Mouse (Mus musculus): ENCODE data around the gene Msh5. TPM values are rescaled to one million over a fixed set of nuclear protein-coding genes. Genes with fewer than 3 reads are reported as not detected.

Gene Msh5
- polyA plus RNA-seq, 1 experiment: 6.0 TPM

- TF ChIP-seq POLR2A (IDR thresholded peaks at IDR 0.05; ENCODE audit: borderline replicate concordance, extremely low read depth, low read depth, low read length) (no peak), CTCF (IDR thresholded peaks at IDR 0.05; ENCODE audit: insufficient read depth, low read length) (peak; percentile 28; the same call in 1 of the 2 replicates)
- H3K4me3 ChIP-seq (replicated peaks; ENCODE audit: extremely low read depth, low read depth, low read length): peak overlapping the region; percentile 19
Observed at GRCm38 (mm10) chr17:34980655-34981054, 65.9 kb downstream of the Msh5 start.

GRCm38 (mm10) chr17:34979631-34980030 lies 66.9 kb downstream of the Msh5 start:
- Histone ChIP-seq H3K4me1 (ENCODE audit: control insufficient read depth, insufficient read depth, low read length) (peaks cover 2% of the 10 kb centered on the region), H3K4me3 (replicated peaks; ENCODE audit: extremely low read depth, low read depth, low read length) (no peak overlapping the region)
- 86% methylated on average over 4 of the region's 4 CpGs for WGBS
- no peak for DNase-seq
- TF ChIP-seq CTCF (IDR thresholded peaks at IDR 0.05; ENCODE audit: insufficient read depth, low read length) (no peak), POLR2A (IDR thresholded peaks at IDR 0.05; ENCODE audit: borderline replicate concordance, extremely low read depth, low read depth, low read length) (no peak)

More at GRCm38 (mm10) chr17:34980655-34981054, 65.9 kb downstream of the Msh5 start:
- DNase-seq: no peak
- WGBS: 6% methylated on average over 2 of the region's 2 CpGs
- peaks cover 2% of the 10 kb centered on the region for H3K4me1 ChIP-seq (ENCODE audit: control insufficient read depth, insufficient read depth, low read length)

Other genes starting within 250 kb of the Msh5 start
- 0.19 and 0.27 TPM in 2 replicates for gene Cyp21a1, start 242.2 kb downstream of the Msh5 start, polyA plus RNA-seq (2012; rRNA removed)
- gene Stk19, start 209.8 kb downstream of the Msh5 start, polyA plus RNA-seq (2012; rRNA removed): 45.1 and 46.0 TPM in 2 replicates
- 45.6 and 58.1 TPM in 2 replicates for gene Dxo, start 209.7 kb downstream of the Msh5 start, polyA plus RNA-seq (2012; rRNA removed)
- gene Skiv2l, start 196.5 kb downstream of the Msh5 start, polyA plus RNA-seq (2012; rRNA removed): 77.8 and 94.8 TPM in 2 replicates
- 22.4 and 23.2 TPM in 2 replicates for gene Nelfe, start 196.4 kb downstream of the Msh5 start, polyA plus RNA-seq (2012; rRNA removed)
- gene Cfb, start 184.2 kb downstream of the Msh5 start, polyA plus RNA-seq (2012; rRNA removed): 20.8 and 23.8 TPM in 2 replicates
- 10.6 and 12.3 TPM in 2 replicates for gene Zbtb12, start 167.3 kb downstream of the Msh5 start, polyA plus RNA-seq (2012; rRNA removed)
- gene Gm20547, start 164.7 kb downstream of the Msh5 start, polyA plus RNA-seq (2012; rRNA removed): not detected in 2 replicates
- 25.8 and 27.7 TPM in 2 replicates for gene C2, start 148.5 kb downstream of the Msh5 start, polyA plus RNA-seq (2012; rRNA removed)
- 192 and 199 TPM in 2 replicates for gene Ehmt2, start 148.3 kb downstream of the Msh5 start, polyA plus RNA-seq (2012; rRNA removed)
- gene Slc44a4, start 132.3 kb downstream of the Msh5 start, polyA plus RNA-seq (2012; rRNA removed): 11.6 and 13.5 TPM in 2 replicates
- gene Neu1, start 115.5 kb downstream of the Msh5 start, polyA plus RNA-seq (2012; rRNA removed): 40.4 and 46.6 TPM in 2 replicates
- 20.1 and 93.1 TPM in 2 replicates for gene Hspa1b, start 87.5 kb downstream of the Msh5 start, polyA plus RNA-seq (2012; rRNA removed)
- not detected in 2 replicates for gene Gm20481, start 76.8 kb downstream of the Msh5 start, polyA plus RNA-seq (2012; rRNA removed)
- gene Hspa1a, start 74.6 kb downstream of the Msh5 start, polyA plus RNA-seq (2012; rRNA removed): 12.9 and 66.3 TPM in 2 replicates
- 0.81 and 1.3 TPM in 2 replicates for gene Hspa1l, start 74.0 kb downstream of the Msh5 start, polyA plus RNA-seq (2012; rRNA removed)
- 42.3 and 51.6 TPM in 2 replicates for gene Lsm2, start 64.9 kb downstream of the Msh5 start, polyA plus RNA-seq (2012; rRNA removed)
- 119 and 159 TPM in 2 replicates for gene Vars, start 45.8 kb downstream of the Msh5 start, polyA plus RNA-seq (2012; rRNA removed)
- gene Vwa7, start 30.2 kb downstream of the Msh5 start, polyA plus RNA-seq (2012; rRNA removed): 4.0 and 4.2 TPM in 2 replicates
- 2.1 and 2.8 TPM in 2 replicates for gene Sapcd1, start 18.7 kb downstream of the Msh5 start, polyA plus RNA-seq (2012; rRNA removed)
- 124 and 153 TPM in 2 replicates for gene Clic1, start 3.2 kb upstream of the Msh5 start, polyA plus RNA-seq (2012; rRNA removed)
- gene Ddah2, start 12.3 kb upstream of the Msh5 start, polyA plus RNA-seq (2012; rRNA removed): 137 and 141 TPM in 2 replicates
- gene Ly6g6c, start 18.6 kb upstream of the Msh5 start, polyA plus RNA-seq (2012; rRNA removed): 3.8 and 90.0 TPM in 2 replicates
- 1.0 and 2.1 TPM in 2 replicates for gene Mpig6b, start 19.4 kb upstream of the Msh5 start, polyA plus RNA-seq (2012; rRNA removed)
- gene Ly6g6e, start 30.2 kb upstream of the Msh5 start, polyA plus RNA-seq (2012; rRNA removed): 5.8 and 25.7 TPM in 2 replicates
- 14.5 and 16.7 TPM in 2 replicates for gene Ly6g6d, start 31.3 kb upstream of the Msh5 start, polyA plus RNA-seq (2012; rRNA removed)
- gene Ly6g6f, start 38.9 kb upstream of the Msh5 start, polyA plus RNA-seq (2012; rRNA removed): 0.16 and 0.84 TPM in 2 replicates
- gene Abhd16a, start 42.5 kb upstream of the Msh5 start, polyA plus RNA-seq (2012; rRNA removed): 196 and 245 TPM in 2 replicates
- gene Ly6g5c, start 61.5 kb upstream of the Msh5 start, polyA plus RNA-seq (2012; rRNA removed): not detected in 2 replicates
- 1.4 and 2.0 TPM in 2 replicates for gene Ly6g5b, start 68.7 kb upstream of the Msh5 start, polyA plus RNA-seq (2012; rRNA removed)
- gene Gpank1, start 74.7 kb upstream of the Msh5 start, polyA plus RNA-seq (2012; rRNA removed): 17.9 and 21.9 TPM in 2 replicates
- gene Csnk2b, start 75.3 kb upstream of the Msh5 start, polyA plus RNA-seq (2012; rRNA removed): 232 and 297 TPM in 2 replicates
- gene D17H6S53E, start 79.6 kb upstream of the Msh5 start, polyA plus RNA-seq (2012; rRNA removed): 12.1 and 12.9 TPM in 2 replicates
- 0.12 TPM in 1 of 2 replicates, not detected in the other for gene Apom, start 85.3 kb upstream of the Msh5 start, polyA plus RNA-seq (2012; rRNA removed)
- 227 and 234 TPM in 2 replicates for gene Bag6, start 88.4 kb upstream of the Msh5 start, polyA plus RNA-seq (2012; rRNA removed)
- gene Prrc2a, start 118.2 kb upstream of the Msh5 start, polyA plus RNA-seq (2012; rRNA removed): 327 and 373 TPM in 2 replicates
- gene Aif1, start 129.3 kb upstream of the Msh5 start, polyA plus RNA-seq (2012; rRNA removed): 1.4 and 1.6 TPM in 2 replicates
- gene Lst1, start 141.7 kb upstream of the Msh5 start, polyA plus RNA-seq (2012; rRNA removed): 19.7 and 37.0 TPM in 2 replicates
- 28.1 and 29.9 TPM in 2 replicates for gene Ltb, start 147.7 kb upstream of the Msh5 start, polyA plus RNA-seq (2012; rRNA removed)
- gene Tnf, start 155.3 kb upstream of the Msh5 start, polyA plus RNA-seq (2012; rRNA removed): 2.1 and 2.5 TPM in 2 replicates
- 1.0 and 1.1 TPM in 2 replicates for gene Lta, start 158.6 kb upstream of the Msh5 start, polyA plus RNA-seq (2012; rRNA removed)
- 1.2 TPM in 1 of 2 replicates, not detected in the other for gene Gm16181, start 174.1 kb upstream of the Msh5 start, polyA plus RNA-seq (2012; rRNA removed)
- gene Atp6v1g2, start 186.9 kb upstream of the Msh5 start, polyA plus RNA-seq (2012; rRNA removed): 6.3 and 8.1 TPM in 2 replicates
- 16.5 and 21.6 TPM in 2 replicates for gene Nfkbil1, start 189.0 kb upstream of the Msh5 start, polyA plus RNA-seq (2012; rRNA removed)
- gene Ddx39b, start 195.0 kb upstream of the Msh5 start, polyA plus RNA-seq (2012; rRNA removed): 245 and 304 TPM in 2 replicates
- gene H2-D1, start 216.0 kb upstream of the Msh5 start, polyA plus RNA-seq (2012; rRNA removed): 878 and 1,286 TPM in 2 replicates